Comparison of ENCODE assay signal across 9 mouse cellular contexts in the genomic region with DNA sequence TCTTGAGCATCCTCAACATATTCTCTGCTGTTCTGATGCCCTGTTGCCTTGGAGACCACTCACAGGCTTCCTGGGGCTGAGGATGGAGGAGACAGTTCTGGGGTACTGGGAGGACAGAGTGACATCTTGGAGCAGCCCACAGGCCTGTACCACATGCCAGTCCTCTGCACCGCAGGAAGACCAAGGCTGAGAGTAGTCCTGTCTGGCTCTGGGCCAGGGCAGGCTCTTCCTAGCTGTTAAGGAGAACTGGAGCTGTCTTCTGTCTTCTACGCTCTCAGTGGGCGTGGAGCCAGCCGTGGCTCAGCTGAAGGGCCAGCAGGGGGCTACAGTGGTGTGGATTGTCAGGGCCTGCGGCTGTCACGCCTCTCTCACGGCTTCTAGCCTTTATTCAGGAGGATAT. TPM values are rescaled to one million over a fixed set of nuclear protein-coding genes. Genes with fewer than 3 reads are reported as not detected.
A peak's percentile ranks its signal among the peaks of the same experiment; 100 is the strongest.
DNase-seq lines count a peak whose midpoint lies in the region; ATAC-seq lines count a peak whose summit lies in the region.
"Had no signal": no experiment of that assay in that cellular context is flagged by ENCODE, and none has a peak within 500 bp of the region (broad histone marks: within the 10 kb centered on the region; RNA-seq: fewer than 3 reads in every experiment).

No protein-coding gene starts in this region.

- peaks cover 17 to 27% of the 10 kb centered on the region in 2 experiments for H3K4me1 ChIP-seq in heart, embryonic 14.5 days (ENCODE audit: control insufficient read depth in 2 of 2, insufficient read depth in 2 of 2, low read length in 2 of 2)
- peaks cover 24% of the 10 kb centered on the region for H3K4me1 ChIP-seq in forebrain, embryonic 12.5 days
- H3K4me1 ChIP-seq in hindbrain, embryonic 16.5 days (ENCODE audit: control insufficient read depth, insufficient read depth, low read depth, low read length): peaks cover 14% of the 10 kb centered on the region
- no peaks in the 10 kb centered on the region for H3K4me1 ChIP-seq in liver, embryonic 11.5 days (replicated peaks; ENCODE audit: control insufficient read depth, insufficient read depth, low read length)
- peaks cover 14% of the 10 kb centered on the region for H3K4me1 ChIP-seq in neural tube, embryonic 15.5 days
- H3K4me1 ChIP-seq: stomach, embryonic 15.5 days had no signal

- peak overlapping the region in 1 of 2 experiments; percentile 53; a peak in 1 of 4 replicates for H3K27ac ChIP-seq in heart, embryonic 14.5 days (replicated peaks in 1 of 2; ENCODE audit: control insufficient read depth in 1 of 2, insufficient read depth in 1 of 2, low read depth in 2 of 2, low read length in 2 of 2)
- no peak overlapping the region for H3K27ac ChIP-seq in forebrain, embryonic 12.5 days
- H3K27ac ChIP-seq in hindbrain, embryonic 16.5 days (ENCODE audit: low read depth, low read length): no peak overlapping the region
- no peak overlapping the region for H3K27ac ChIP-seq in liver, embryonic 11.5 days (ENCODE audit: low read depth, low read length)
- H3K27ac ChIP-seq in neural tube, embryonic 15.5 days (replicated peaks): no peak overlapping the region
- H3K27ac ChIP-seq: stomach, embryonic 15.5 days had no signal

- no peak for DNase-seq in heart, adult 8-10 months (ENCODE audit: low spot score)
- DNase-seq in adrenal gland, postnatal 25 days: peak; percentile 49
- DNase-seq in liver, embryonic 11.5 days (ENCODE audit: low spot score): no peak
- DNase-seq in natural killer cell, adult 2 months (ENCODE audit: low spot score in 2 of 2): no peak

- H3K9me3 ChIP-seq in heart, embryonic 14.5 days (ENCODE audit: control insufficient read depth, low read length): no peaks in the 10 kb centered on the region
- no peaks in the 10 kb centered on the region for H3K9me3 ChIP-seq in forebrain, embryonic 12.5 days
- H3K9me3 ChIP-seq in hindbrain, embryonic 16.5 days (ENCODE audit: control insufficient read depth, low read length): no peaks in the 10 kb centered on the region
- H3K9me3 ChIP-seq in liver, embryonic 11.5 days (ENCODE audit: control insufficient read depth, low read length): no peaks in the 10 kb centered on the region
- no peaks in the 10 kb centered on the region for H3K9me3 ChIP-seq in neural tube, embryonic 15.5 days (replicated peaks)
- H3K9me3 ChIP-seq: stomach, embryonic 15.5 days had no signal

- no peak overlapping the region for H3K4me3 ChIP-seq in heart, embryonic 14.5 days (ENCODE audit: control insufficient read depth in 1 of 2, insufficient read depth in 1 of 2, low read depth in 1 of 2, low read length in 2 of 2)
- H3K4me3 ChIP-seq in forebrain, embryonic 12.5 days (replicated peaks): no peak overlapping the region
- H3K4me3 ChIP-seq in hindbrain, embryonic 16.5 days (ENCODE audit: low read length): no peak overlapping the region
- no peak overlapping the region for H3K4me3 ChIP-seq in liver, embryonic 11.5 days (ENCODE audit: low read depth, low read length)
- no peak overlapping the region for H3K4me3 ChIP-seq in neural tube, embryonic 15.5 days (replicated peaks)
- H3K4me3 ChIP-seq: stomach, embryonic 15.5 days had no signal

- 12% methylated on average over 7 of the region's 7 CpGs for WGBS in heart, embryonic 14.5 days
- 14% methylated on average over 7 of the region's 7 CpGs for WGBS in forebrain, embryonic 12.5 days
- 3% methylated on average over 7 of the region's 7 CpGs for WGBS in hindbrain, embryonic 16.5 days
- 32% methylated on average over 7 of the region's 7 CpGs for WGBS in liver, embryonic 11.5 days
- WGBS in neural tube, embryonic 15.5 days: 8% methylated on average over 7 of the region's 7 CpGs

- H3K4me2 ChIP-seq in heart, embryonic 14.5 days (ENCODE audit: low read length): no peak overlapping the region
- H3K4me2 ChIP-seq in forebrain, embryonic 12.5 days: no peak overlapping the region
- no peak overlapping the region for H3K4me2 ChIP-seq in hindbrain, embryonic 16.5 days (ENCODE audit: low read length)
- H3K4me2 ChIP-seq in liver, embryonic 11.5 days: no peak overlapping the region
- no peak overlapping the region for H3K4me2 ChIP-seq in neural tube, embryonic 15.5 days
- H3K4me2 ChIP-seq: stomach, embryonic 15.5 days had no signal

- H3K36me3 ChIP-seq in heart, embryonic 14.5 days (ENCODE audit: control insufficient read depth, insufficient read depth, low read length): no peaks in the 10 kb centered on the region
- H3K36me3 ChIP-seq in forebrain, embryonic 12.5 days (replicated peaks): no peaks in the 10 kb centered on the region
- H3K36me3 ChIP-seq in hindbrain, embryonic 16.5 days (ENCODE audit: control insufficient read depth, insufficient read depth, low read length): no peaks in the 10 kb centered on the region
- H3K36me3 ChIP-seq in liver, embryonic 11.5 days (ENCODE audit: control insufficient read depth, insufficient read depth, low read length): no peaks in the 10 kb centered on the region
- H3K36me3 ChIP-seq in neural tube, embryonic 15.5 days: no peaks in the 10 kb centered on the region
- H3K36me3 ChIP-seq: stomach, embryonic 15.5 days had no signal

- no peaks in the 10 kb centered on the region for H3K27me3 ChIP-seq in heart, embryonic 14.5 days (ENCODE audit: control insufficient read depth, insufficient read depth, low read length)
- no peaks in the 10 kb centered on the region; the same call in 1 of the 2 replicates for H3K27me3 ChIP-seq in forebrain, embryonic 12.5 days
- no peaks in the 10 kb centered on the region for H3K27me3 ChIP-seq in hindbrain, embryonic 16.5 days (replicated peaks; ENCODE audit: control insufficient read depth, insufficient read depth, low read length)
- H3K27me3 ChIP-seq in liver, embryonic 11.5 days (replicated peaks; ENCODE audit: control insufficient read depth, insufficient read depth, low read length): no peaks in the 10 kb centered on the region
- H3K27me3 ChIP-seq in neural tube, embryonic 15.5 days (replicated peaks): no peaks in the 10 kb centered on the region
- H3K27me3 ChIP-seq: stomach, embryonic 15.5 days had no signal

- H3K9ac ChIP-seq in heart, embryonic 14.5 days (ENCODE audit: low read length): no peak overlapping the region
- no peak overlapping the region for H3K9ac ChIP-seq in forebrain, embryonic 12.5 days
- no peak overlapping the region for H3K9ac ChIP-seq in hindbrain, embryonic 16.5 days (ENCODE audit: low read depth, low read length)
- no peak overlapping the region for H3K9ac ChIP-seq in liver, embryonic 11.5 days (ENCODE audit: low read depth, low read length)
- H3K9ac ChIP-seq in neural tube, embryonic 15.5 days (replicated peaks): no peak overlapping the region
- H3K9ac ChIP-seq: stomach, embryonic 15.5 days had no signal

- 0 out of 2 replicates have a peak, but pooled peaks have one; percentile 25 for ATAC-seq in heart, embryonic 14.5 days (ENCODE audit: insufficient number of reproducible peaks, insufficient read depth, low FRiP score, low read depth)
- ATAC-seq in forebrain, embryonic 12.5 days (ENCODE audit: low FRiP score): peak; percentile 78
- peak; percentile 88 for ATAC-seq in hindbrain, embryonic 16.5 days
- ATAC-seq in liver, embryonic 11.5 days (replicated peaks; ENCODE audit: low FRiP score): 0 out of 2 replicates have a peak, but pooled peaks have one; percentile 20
- peak; percentile 65; the same call in 1 of the 2 replicates for ATAC-seq in neural tube, embryonic 15.5 days (ENCODE audit: low FRiP score)

RNA-seq across cellular contexts. Expression of gene Tpra1, which starts 57.8 kb away (rescaled TPM):
- 36.8 and 39.5 TPM in 2 replicates for polyA plus RNA-seq in heart, embryonic 14.5 days (2014; fragmentation: Nextera tagmentation; extraction: Ambion mirVana)
- 10 to 100 TPM; 29.0 to 36.3 (median 32.2) TPM for total RNA-seq in heart, adult 8-10 months (2022)
- 127 and 136 TPM in 2 replicates for total RNA-seq in adrenal gland, postnatal 25 days (2021)
- 49.9 and 60.6 TPM in 2 replicates for polyA plus RNA-seq in forebrain, embryonic 12.5 days (2016; fragmentation: Nextera tagmentation; extraction: Ambion mirVana)
- 92.3 and 94.7 TPM in 2 replicates for polyA plus RNA-seq in hindbrain, embryonic 16.5 days (2015; fragmentation: Nextera tagmentation; extraction: Ambion mirVana)
- polyA plus RNA-seq in liver, embryonic 11.5 days (2014; fragmentation: Nextera tagmentation; extraction: Ambion mirVana): 55.1 and 56.7 TPM in 2 replicates
- polyA plus RNA-seq in neural tube, embryonic 15.5 days (2015; fragmentation: Nextera tagmentation; extraction: Ambion mirVana): 88.1 and 91.7 TPM in 2 replicates

Comparison
In these comparisons a context has a peak if more than half of its experiments do, and no peak if none do; other contexts are left out.
1. ATAC-seq: peak in every context shown above with its lines; median percentile 88 in hindbrain, embryonic 16.5 days; 78 in forebrain, embryonic 12.5 days; 65 in neural tube, embryonic 15.5 days; 25 in heart, embryonic 14.5 days; 20 in liver, embryonic 11.5 days.